18 mouse cellular contexts compared by ENCODE assay signal in the genomic region with DNA sequence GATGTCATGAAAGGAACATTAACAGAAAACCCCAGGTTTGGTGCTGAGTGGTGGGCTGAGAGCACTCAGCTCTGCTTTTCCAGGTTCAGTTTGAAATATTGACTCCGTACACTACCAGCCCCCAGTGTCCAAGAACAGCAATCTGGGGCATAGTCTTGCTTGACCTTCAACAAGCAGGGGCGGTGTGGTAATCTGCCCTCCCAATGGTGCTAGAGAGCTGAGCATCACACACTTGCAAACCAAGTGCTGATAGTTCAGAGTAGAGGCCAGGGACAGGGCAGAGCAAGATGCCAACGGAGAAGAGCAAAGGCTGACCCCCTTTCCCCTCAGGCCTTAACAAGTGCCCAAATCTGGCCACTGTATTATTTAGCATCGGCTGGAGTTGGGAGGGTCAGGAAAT.
"Had no signal": no experiment of that assay in that cellular context is flagged by ENCODE, and none has a peak within 500 bp of the region (broad histone marks: within the 10 kb centered on the region; RNA-seq: fewer than 3 reads in every experiment).

No protein-coding gene starts in this region.

- H3K4me3 ChIP-seq: limb, embryonic 12.5 days; limb, embryonic 15.5 days; midbrain, embryonic 12.5 days; midbrain, embryonic 15.5 days; neural tube, embryonic 12.5 days; neural tube, embryonic 15.5 days had no signal

- ATAC-seq: liver, postnatal 0 days; lung, postnatal 0 days; midbrain, embryonic 15.5 days had no signal

- H3K36me3 ChIP-seq: midbrain, embryonic 15.5 days had no signal

- H3K9ac ChIP-seq: limb, embryonic 12.5 days; limb, embryonic 15.5 days; liver, embryonic 14.5 days; liver, postnatal 0 days; lung, embryonic 14.5 days; midbrain, embryonic 12.5 days; midbrain, embryonic 15.5 days; neural tube, embryonic 12.5 days; neural tube, embryonic 15.5 days had no signal

- DNase-seq: kidney, adult 18-20 months; kidney, adult 9 months; kidney, postnatal 14 days; left cerebral cortex, postnatal 4 days; liver, postnatal 0 days; thymus, adult 18-20 months; thymus, postnatal 36 days had no signal

- H3K27me3 ChIP-seq: limb, embryonic 12.5 days; limb, embryonic 15.5 days; midbrain, embryonic 12.5 days; midbrain, embryonic 15.5 days; neural tube, embryonic 12.5 days had no signal

- H3K27ac ChIP-seq: liver, embryonic 14.5 days; macrophage; midbrain, embryonic 15.5 days; neural tube, embryonic 12.5 days; neural tube, embryonic 15.5 days had no signal

- H3K9me3 ChIP-seq: limb, embryonic 12.5 days; limb, embryonic 15.5 days; midbrain, embryonic 12.5 days; midbrain, embryonic 15.5 days; neural tube, embryonic 12.5 days; neural tube, embryonic 15.5 days had no signal

- H3K4me2 ChIP-seq: limb, embryonic 12.5 days; limb, embryonic 15.5 days; liver, embryonic 11.5 days; lung, embryonic 14.5 days; midbrain, embryonic 12.5 days; midbrain, embryonic 15.5 days; neural tube, embryonic 12.5 days; neural tube, embryonic 15.5 days had no signal
